Mouse (Mus musculus) liver, embryonic 14.5 days (tissue): ENCODE measurements around the gene Ank2. TPM values are rescaled to one million over a fixed set of nuclear protein-coding genes. Genes with fewer than 3 reads are reported as not detected.

Experiments used
- ATAC-seq: fragments of 200-750 bp; cut with Nextera tagmentation; 2 replicates; pipeline ENCODE4 v1.8.0; 2017; ENCODE audit warnings: moderate number of reproducible peaks, mild to moderate bottlenecking, moderate library complexity; ENCODE audit not compliant: insufficient read depth
- DNase-seq, 3 experiments: peaks; one replicate each; pipeline ENCODE4 v3.0.0-alpha.2; 2012 to 2013; ENCODE audit warnings: low read depth in 3 of 3, low spot score in 3 of 3
- H3K27ac ChIP-seq: fragments of 300-500 bp; sonication (generic); 2 replicates; pipeline ENCODE4 v1.5.1; 2014; ENCODE audit warnings: moderate library complexity, mild to moderate bottlenecking, control low read depth, inconsistent platforms
- H3K27me3 ChIP-seq: fragments of 300-500 bp; sonication (generic); 2 replicates; pipeline ENCODE4 v1.6.1; 2014; ENCODE audit warnings: mild to moderate bottlenecking, low read length, moderate library complexity; ENCODE audit not compliant: control insufficient read depth, insufficient read depth
- H3K36me3 ChIP-seq: fragments of 300-500 bp; sonication (generic); replicated peaks from 2 replicates; pipeline ENCODE4 v1.6.1; 2014; ENCODE audit warnings: low read depth; ENCODE audit not compliant: control insufficient read depth, insufficient read depth
- H3K4me1 ChIP-seq, 2 experiments: fragments of 200-500 bp in 1 of 2; fragments of 300-500 bp in 1 of 2; sonication (generic) in 1 of 2; replicated peaks; 2 replicates each; pipeline ENCODE4 v1.6.1; 2012 to 2014; ENCODE audit warnings: antibody characterized with exemption in 1 of 2, inconsistent platforms in 1 of 2, low read length in 1 of 2; ENCODE audit not compliant: control insufficient read depth in 2 of 2, insufficient read depth in 2 of 2
- H3K4me2 ChIP-seq: fragments of 300-500 bp; sonication (generic); 2 replicates; pipeline ENCODE4 v1.6.1; 2014; ENCODE audit warnings: low read depth, mild to moderate bottlenecking, control low read depth, moderate library complexity
- H3K4me3 ChIP-seq, 2 experiments: fragments of 200-500 bp in 1 of 2; fragments of 300-500 bp in 1 of 2; sonication (generic) in 1 of 2; 2 replicates each; pipeline ENCODE4 v1.5.1; 2012 to 2014; ENCODE audit warnings: low read depth in 2 of 2, low read length in 2 of 2, mild to moderate bottlenecking in 2 of 2, control low read depth in 1 of 2, inconsistent platforms in 1 of 2, moderate library complexity in 1 of 2; ENCODE audit not compliant: insufficient read depth in 1 of 2
- H3K9ac ChIP-seq: fragments of 300-500 bp; sonication (generic); replicated peaks from 2 replicates; pipeline ENCODE4 v1.6.1; 2014; ENCODE audit warnings: mild to moderate bottlenecking, control low read depth, moderate library complexity
- H3K9me3 ChIP-seq: fragments of 300-500 bp; sonication (generic); 2 replicates; pipeline ENCODE4 v1.6.1; 2016; ENCODE audit warnings: low read length, mixed read lengths; ENCODE audit not compliant: control insufficient read depth
- CTCF ChIP-seq: IDR thresholded peaks from 2 replicates; pipeline ENCODE4 v1.5.1; 2016; ENCODE audit warnings: antibody characterized with exemption, low read depth, control low read depth
- EP300 ChIP-seq: IDR thresholded peaks from 2 replicates; pipeline ENCODE4 v1.6.1; 2016; ENCODE audit warnings: antibody characterized with exemption, low read depth
- WGBS: fragments of 180-500 bp; shearing (Covaris S2); extraction: QIAGEN DNeasy Blood & Tissue Kit; methylation state at CpG from one replicate; pipeline ENCODE4 v1.1.7; 2014; ENCODE audit not compliant: insufficient replicate concordance; 5-methylcytosine and 5-hydroxymethylcytosine counted together
- polyA plus RNA-seq, 2 experiments: library from polyadenylated mRNA; depleted of rRNA in 1 of 2; stranded (reverse) in 1 of 2; unstranded in 1 of 2; fragments of >200 nt; fragmentation: Nextera tagmentation in 1 of 2; extraction: Ambion mirVana in 1 of 2; gene quantifications; 2 replicates each; pipeline versions ENCODE4 v1.2.1 to v1.2.3; 2012 to 2014

Ank2 gene
- polyA plus RNA-seq, 2 experiments, result 4.8 to 5.2 TPM

GRCm38 (mm10) chr3:127213534-127213933 is 285.6 kb downstream of the Ank2 start:
- H3K9ac ChIP-seq, result no peak overlapping the region
- H3K9me3 ChIP-seq, result no peaks in the 10 kb centered on the region
- TF ChIP-seq EP300 (no peak), CTCF (no peak)
- no peaks in the 10 kb centered on the region for H3K4me1 ChIP-seq
- no peaks in the 10 kb centered on the region for H3K27me3 ChIP-seq
- ATAC-seq (no peak), DNase-seq (no peak)
- WGBS, result 40% methylated on average over 5 of the region's 5 CpGs
- H3K4me3 ChIP-seq, result no peak overlapping the region
- no peak overlapping the region for H3K4me2 ChIP-seq
- no peaks in the 10 kb centered on the region for H3K36me3 ChIP-seq
- no peak overlapping the region for H3K27ac ChIP-seq

- Histone ChIP-seq H3K4me3 (no peak overlapping the region), H3K9ac (no peak overlapping the region), H3K27me3 (no peaks in the 10 kb centered on the region), H3K27ac (no peak overlapping the region), H3K9me3 (no peaks in the 10 kb centered on the region), H3K4me2 (no peak overlapping the region), H3K4me1 (no peaks in the 10 kb centered on the region), H3K36me3 (no peaks in the 10 kb centered on the region)
- ATAC-seq, result no peak
- WGBS, result 50% methylated on average over 3 of the region's 3 CpGs
- no peak for DNase-seq
- no peak for TF ChIP-seq CTCF
- TF ChIP-seq EP300, result no peak
Measured at GRCm38 (mm10) chr3:127211119-127211518, 288.0 kb downstream of the Ank2 start.

- Histone ChIP-seq H3K9me3 (no peaks in the 10 kb centered on the region), H3K9ac (no peak overlapping the region), H3K4me3 (no peak overlapping the region), H3K27ac (no peak overlapping the region), H3K4me1 (no peaks in the 10 kb centered on the region), H3K4me2 (no peak overlapping the region), H3K36me3 (no peaks in the 10 kb centered on the region), H3K27me3 (no peaks in the 10 kb centered on the region)
- DNase-seq (no peak), ATAC-seq (no peak)
- no peak for TF ChIP-seq EP300
- TF ChIP-seq CTCF, result no peak
- 46% methylated on average over 4 of the region's 4 CpGs for WGBS
Measured at GRCm38 (mm10) chr3:127210552-127210951, 288.6 kb downstream of the Ank2 start.

GRCm38 (mm10) chr3:127208871-127209270 is 290.3 kb downstream of the Ank2 start:
- TF ChIP-seq CTCF, result no peak
- ATAC-seq, result no peak
- Histone ChIP-seq H3K27me3 (no peaks in the 10 kb centered on the region), H3K4me1 (no peaks in the 10 kb centered on the region), H3K4me2 (no peak overlapping the region), H3K36me3 (no peaks in the 10 kb centered on the region), H3K27ac (no peak overlapping the region), H3K4me3 (no peak overlapping the region), H3K9ac (no peak overlapping the region), H3K9me3 (no peaks in the 10 kb centered on the region)
- 56% methylated on average over 5 of the region's 5 CpGs for WGBS
- DNase-seq, result no peak

GRCm38 (mm10) chr3:127205883-127206434 is 293.2 kb downstream of the Ank2 start:
- Histone ChIP-seq H3K4me2 (no peak overlapping the region), H3K9me3 (no peaks in the 10 kb centered on the region), H3K36me3 (no peaks in the 10 kb centered on the region), H3K27ac (no peak overlapping the region), H3K9ac (no peak overlapping the region), H3K27me3 (no peaks in the 10 kb centered on the region), H3K4me1 (no peaks in the 10 kb centered on the region), H3K4me3 (no peak overlapping the region)
- DNase-seq (no peak), ATAC-seq (no peak)
- 79% methylated on average over 5 of the region's 5 CpGs for WGBS
- no peak for TF ChIP-seq EP300
- TF ChIP-seq CTCF, result no peak
